Mouse (Mus musculus) liver, embryonic 11.5 days (tissue): ENCODE data around the gene Olfr658. TPM values are rescaled to one million over a fixed set of nuclear protein-coding genes. Genes with fewer than 3 reads are reported as not detected.

ENCODE experiments used
- polyA plus RNA-seq: library from polyadenylated mRNA; unstranded; fragments of >200 nt; fragmentation: Nextera tagmentation; extraction: Ambion mirVana; gene quantifications from 2 replicates; pipeline ENCODE4 v1.2.1, GENCODE M21; 2014

Olfr658 gene
- polyA plus RNA-seq, 1 experiment from 2014 or later: not detected

Other genes starting within 250 kb of the Olfr658 start
- 0.27 and 0.32 TPM in 2 replicates for gene Trim30c, start 246.5 kb downstream of the Olfr658 start, polyA plus RNA-seq
- gene Trim30a, start 182.1 kb downstream of the Olfr658 start, polyA plus RNA-seq: 1.6 and 2.3 TPM in 2 replicates
- 0.70 TPM in 2 replicates for gene Trim30d, start 139.5 kb downstream of the Olfr658 start, polyA plus RNA-seq
- gene Olfr651, start 97.2 kb downstream of the Olfr658 start, polyA plus RNA-seq: not detected in 2 replicates
- gene Olfr652, start 86.4 kb downstream of the Olfr658 start, polyA plus RNA-seq: not detected in 2 replicates
- gene Olfr653, start 70.0 kb downstream of the Olfr658 start, polyA plus RNA-seq: not detected in 2 replicates
- gene Olfr654, start 60.3 kb downstream of the Olfr658 start, polyA plus RNA-seq: not detected in 2 replicates
- gene Olfr655, start 45.5 kb downstream of the Olfr658 start, polyA plus RNA-seq: not detected in 2 replicates
- gene Olfr656, start 33.4 kb downstream of the Olfr658 start, polyA plus RNA-seq: not detected in 2 replicates
- not detected in 2 replicates for gene Olfr657, start 22.5 kb downstream of the Olfr658 start, polyA plus RNA-seq
- not detected in 2 replicates for gene Olfr659, start 19.4 kb upstream of the Olfr658 start, polyA plus RNA-seq
- gene Olfr661, start 39.2 kb upstream of the Olfr658 start, polyA plus RNA-seq: not detected in 2 replicates
- gene Usp17le, start 130.2 kb upstream of the Olfr658 start, polyA plus RNA-seq: not detected in 2 replicates
- gene Usp17lb, start 195.3 kb upstream of the Olfr658 start, polyA plus RNA-seq: not detected in 2 replicates
- gene Usp17la, start 209.7 kb upstream of the Olfr658 start, polyA plus RNA-seq: not detected in 2 replicates
- not detected in 2 replicates for gene Olfr665, start 230.7 kb upstream of the Olfr658 start, polyA plus RNA-seq
- gene Olfr666, start 248.6 kb upstream of the Olfr658 start, polyA plus RNA-seq: not detected in 2 replicates